Mouse (Mus musculus) kidney, adult 18-20 months (tissue): Measurements from ENCODE around the gene Vdr.

Source experiments
- DNase-seq: peaks from one replicate; pipeline ENCODE4 v3.0.0; 2021

Gene Vdr

GRCm38 (mm10) chr15:97807867-97808266 is 102.6 kb downstream of the Vdr start:
- DNase-seq = no peak
